Mouse (Mus musculus) spleen, postnatal 36 days (tissue): ENCODE results near the gene Rps2.
A peak's percentile ranks its signal among the peaks of the same experiment; 100 is the strongest.

ENCODE experiments used
- DNase-seq, 2 experiments: peaks; one replicate each; pipeline ENCODE4 v3.0.0; 2022; ENCODE audit warnings: low spot score in 2 of 2, mixed read lengths in 1 of 2

The Rps2 gene

GRCm38 (mm10) chr17:24732233-24732935 is 14.5 kb downstream of the Rps2 start:
- no peak for DNase-seq

GRCm38 (mm10) chr17:24733434-24734050 is 15.6 kb downstream of the Rps2 start:
- DNase-seq, result no peak

GRCm38 (mm10) chr17:24734513-24734912 is 16.6 kb downstream of the Rps2 start:
- DNase-seq, result no peak

- no peak for DNase-seq
Measured at GRCm38 (mm10) chr17:24735446-24735845, 17.5 kb downstream of the Rps2 start.

GRCm38 (mm10) chr17:24736330-24737051 is 18.6 kb downstream of the Rps2 start, which contains the start of gene Msrb1:
Msrb1 (plus strand) TSS chr17:24736642.
- DNase-seq, result peak; percentile 99

GRCm38 (mm10) chr17:24737135-24737810 is 19.4 kb downstream of the Rps2 start:
- DNase-seq, result no peak

GRCm38 (mm10) chr17:24738238-24738637 is 20.3 kb downstream of the Rps2 start:
- no peak for DNase-seq

- DNase-seq, result no peak
Measured at GRCm38 (mm10) chr17:24739926-24740325, 22.0 kb downstream of the Rps2 start.

GRCm38 (mm10) chr17:24742307-24742706 is 24.4 kb downstream of the Rps2 start:
- no peak for DNase-seq

GRCm38 (mm10) chr17:24743896-24744295 is 26.0 kb downstream of the Rps2 start:
- DNase-seq, result no peak

GRCm38 (mm10) chr17:24744381-24744780 is 26.5 kb downstream of the Rps2 start:
- no peak for DNase-seq

- DNase-seq, result peak; percentile 74
Measured at GRCm38 (mm10) chr17:24745526-24746497, 27.9 kb downstream of the Rps2 start.

- DNase-seq, result no peak
Measured at GRCm38 (mm10) chr17:24746986-24747385, 29.1 kb downstream of the Rps2 start.

GRCm38 (mm10) chr17:24751528-24751927 is 33.6 kb downstream of the Rps2 start:
- no peak for DNase-seq

GRCm38 (mm10) chr17:24752415-24753394 is 34.8 kb downstream of the Rps2 start, which contains the start of gene Hs3st6:
Hs3st6 (plus strand) TSS chr17:24752988.
- no peak for DNase-seq

- DNase-seq, result no peak
Measured at GRCm38 (mm10) chr17:24757394-24757793, 39.5 kb downstream of the Rps2 start.

GRCm38 (mm10) chr17:24761121-24761520 is 43.2 kb downstream of the Rps2 start:
- no peak for DNase-seq

- DNase-seq, result no peak
Measured at GRCm38 (mm10) chr17:24765016-24765905, 47.3 kb downstream of the Rps2 start.
